Mouse (Mus musculus): ENCODE measurements at regions not wholly inside any gene's neighbourhood (a gene's known extent, or its start where the extent isn't known, plus 50 kb on each side); places are given as distances from the start of the nearest gene placed in this dataset.

- DNase-seq (ENCODE audit: low read depth), result no peak
These were observed 167.7 kb upstream of the Ccdc122 start for GRCm38 (mm10) chr14:76868831-76869230.

GRCm38 (mm10) chr14:76868131-76868530, 168.4 kb upstream of the Ccdc122 start:
- no peak for DNase-seq (ENCODE audit: low read depth)

GRCm38 (mm10) chr14:76864664-76865063, 171.9 kb upstream of the Ccdc122 start:
- no peak for DNase-seq (ENCODE audit: low read depth)

GRCm38 (mm10) chr14:76863035-76863706, 173.4 kb upstream of the Ccdc122 start:
- DNase-seq (ENCODE audit: low read depth), result no peak

GRCm38 (mm10) chr14:76858396-76858795, 178.2 kb upstream of the Ccdc122 start:
- DNase-seq (ENCODE audit: low read depth), result peak; percentile 14

- DNase-seq (ENCODE audit: low read depth), result no peak
These were observed 179.3 kb upstream of the Ccdc122 start for GRCm38 (mm10) chr14:76857196-76857773.

- no peak for DNase-seq (ENCODE audit: low read depth)
These were observed 180.0 kb upstream of the Ccdc122 start for GRCm38 (mm10) chr14:76856591-76856990.

GRCm38 (mm10) chr14:76854965-76855364, 181.6 kb upstream of the Ccdc122 start:
- DNase-seq (ENCODE audit: low read depth), result no peak

GRCm38 (mm10) chr14:76851473-76852214, 184.9 kb upstream of the Ccdc122 start:
- DNase-seq (ENCODE audit: low read depth), result no peak

GRCm38 (mm10) chr14:76850641-76851040, 185.9 kb upstream of the Ccdc122 start:
- DNase-seq (ENCODE audit: low read depth), result no peak

GRCm38 (mm10) chr14:76850051-76850450, 186.5 kb upstream of the Ccdc122 start:
- no peak for DNase-seq (ENCODE audit: low read depth)

- no peak for DNase-seq (ENCODE audit: low read depth)
These were observed 186.9 kb upstream of the Ccdc122 start for GRCm38 (mm10) chr14:76849636-76850035.

- no peak for DNase-seq (ENCODE audit: low read depth)
These were observed 187.5 kb upstream of the Ccdc122 start for GRCm38 (mm10) chr14:76849071-76849470.

- DNase-seq (ENCODE audit: low read depth), result no peak
These were observed 190.9 kb upstream of the Ccdc122 start for GRCm38 (mm10) chr14:76845706-76846105.

GRCm38 (mm10) chr14:76844717-76845116, 191.9 kb upstream of the Ccdc122 start:
- no peak for DNase-seq (ENCODE audit: low read depth)

GRCm38 (mm10) chr14:76837583-76838220, 198.9 kb upstream of the Ccdc122 start:
- no peak for DNase-seq (ENCODE audit: low read depth)

GRCm38 (mm10) chr14:76836926-76837516, 199.6 kb upstream of the Ccdc122 start:
- DNase-seq (ENCODE audit: low read depth), result no peak

- no peak for DNase-seq (ENCODE audit: low read depth)
These were observed 200.3 kb upstream of the Ccdc122 start for GRCm38 (mm10) chr14:76836271-76836670.

GRCm38 (mm10) chr14:76834084-76834483, 202.5 kb upstream of the Ccdc122 start:
- no peak for DNase-seq (ENCODE audit: low read depth)

GRCm38 (mm10) chr14:76829161-76829510, 207.4 kb upstream of the Ccdc122 start:
- DNase-seq (ENCODE audit: low read depth), result no peak

- no peak for DNase-seq (ENCODE audit: low read depth)
These were observed 208.0 kb upstream of the Ccdc122 start for GRCm38 (mm10) chr14:76828453-76829160.

GRCm38 (mm10) chr14:76824066-76824465, 212.5 kb upstream of the Ccdc122 start:
- no peak for DNase-seq (ENCODE audit: low read depth)
